Mouse (Mus musculus): ENCODE measurements around the gene Grm4. TPM values are rescaled to one million over a fixed set of nuclear protein-coding genes. Genes with fewer than 3 reads are reported as not detected.

Gene Grm4
- polyA plus RNA-seq, 2 experiments: 0.01 TPM; not detected in 1

GRCm38 (mm10) chr17:27511125-27511735 lies 10.0 kb downstream of the Grm4 start:
- 59% methylated on average over 7 of the region's 7 CpGs for WGBS (ENCODE audit: insufficient replicate concordance)
- no peak overlapping the region for H3K27ac ChIP-seq
- TF ChIP-seq EP300 (IDR thresholded peaks at IDR 0.05; ENCODE audit: low read depth) (no peak), CTCF (IDR thresholded peaks at IDR 0.05; ENCODE audit: low read depth) (no peak)
- H3K9me3 ChIP-seq (ENCODE audit: control insufficient read depth, low read length): no peaks in the 10 kb centered on the region
- H3K27me3 ChIP-seq (ENCODE audit: control insufficient read depth, insufficient read depth, low read length): peaks cover 58% of the 10 kb centered on the region
- no peak overlapping the region for H3K9ac ChIP-seq (replicated peaks)
- no peaks in the 10 kb centered on the region for H3K4me1 ChIP-seq (replicated peaks; ENCODE audit: control insufficient read depth in 2 of 2, insufficient read depth in 2 of 2, low read length in 1 of 2)
- no peak for DNase-seq (ENCODE audit: low read depth in 3 of 3, low spot score in 3 of 3)
- H3K36me3 ChIP-seq (replicated peaks; ENCODE audit: control insufficient read depth, insufficient read depth, low read depth): no peaks in the 10 kb centered on the region
- no peak overlapping the region for H3K4me3 ChIP-seq (ENCODE audit: insufficient read depth in 1 of 2, low read depth in 2 of 2, low read length in 2 of 2)
- no peak overlapping the region for H3K4me2 ChIP-seq (ENCODE audit: low read depth)
- no peak for ATAC-seq (ENCODE audit: insufficient read depth)

- Histone ChIP-seq H3K9ac (replicated peaks) (no peak overlapping the region), H3K4me3 (ENCODE audit: insufficient read depth in 1 of 2, low read depth in 2 of 2, low read length in 2 of 2) (no peak overlapping the region), H3K27ac (no peak overlapping the region), H3K36me3 (replicated peaks; ENCODE audit: control insufficient read depth, insufficient read depth, low read depth) (no peaks in the 10 kb centered on the region), H3K4me2 (ENCODE audit: low read depth) (no peak overlapping the region), H3K9me3 (ENCODE audit: control insufficient read depth, low read length) (no peaks in the 10 kb centered on the region), H3K27me3 (ENCODE audit: control insufficient read depth, insufficient read depth, low read length) (peaks cover 52% of the 10 kb centered on the region), H3K4me1 (replicated peaks; ENCODE audit: control insufficient read depth in 2 of 2, insufficient read depth in 2 of 2, low read length in 1 of 2) (no peaks in the 10 kb centered on the region)
- ATAC-seq (ENCODE audit: insufficient read depth) (no peak), DNase-seq (ENCODE audit: low read depth in 3 of 3, low spot score in 3 of 3) (no peak)
- TF ChIP-seq CTCF (IDR thresholded peaks at IDR 0.05; ENCODE audit: low read depth): no peak
- no peak for TF ChIP-seq EP300 (IDR thresholded peaks at IDR 0.05; ENCODE audit: low read depth)
- WGBS (ENCODE audit: insufficient replicate concordance): 44% methylated on average over 9 of the region's 9 CpGs
These were observed 10.7 kb downstream of the Grm4 start for GRCm38 (mm10) chr17:27510258-27511124.

GRCm38 (mm10) chr17:27509056-27509455 lies 12.1 kb downstream of the Grm4 start:
- no peak for DNase-seq (ENCODE audit: low read depth in 3 of 3, low spot score in 3 of 3)
- Histone ChIP-seq H3K9me3 (ENCODE audit: control insufficient read depth, low read length) (no peaks in the 10 kb centered on the region), H3K36me3 (replicated peaks; ENCODE audit: control insufficient read depth, insufficient read depth, low read depth) (no peaks in the 10 kb centered on the region), H3K9ac (replicated peaks) (no peak overlapping the region), H3K4me2 (ENCODE audit: low read depth) (no peak overlapping the region), H3K4me1 (replicated peaks; ENCODE audit: control insufficient read depth in 2 of 2, insufficient read depth in 2 of 2, low read length in 1 of 2) (no peaks in the 10 kb centered on the region), H3K27ac (no peak overlapping the region), H3K27me3 (ENCODE audit: control insufficient read depth, insufficient read depth, low read length) (peaks cover 39% of the 10 kb centered on the region), H3K4me3 (ENCODE audit: insufficient read depth in 1 of 2, low read depth in 2 of 2, low read length in 2 of 2) (no peak overlapping the region)
- no peak for ATAC-seq (ENCODE audit: insufficient read depth)
- WGBS (ENCODE audit: insufficient replicate concordance): 52% methylated on average over 5 of the region's 5 CpGs
- TF ChIP-seq CTCF (IDR thresholded peaks at IDR 0.05; ENCODE audit: low read depth): no peak

GRCm38 (mm10) chr17:27508513-27508912 lies 12.7 kb downstream of the Grm4 start:
- Histone ChIP-seq H3K36me3 (replicated peaks; ENCODE audit: control insufficient read depth, insufficient read depth, low read depth) (no peaks in the 10 kb centered on the region), H3K9ac (replicated peaks) (no peak overlapping the region), H3K27ac (no peak overlapping the region), H3K4me3 (ENCODE audit: insufficient read depth in 1 of 2, low read depth in 2 of 2, low read length in 2 of 2) (no peak overlapping the region), H3K4me1 (replicated peaks; ENCODE audit: control insufficient read depth in 2 of 2, insufficient read depth in 2 of 2, low read length in 1 of 2) (no peaks in the 10 kb centered on the region), H3K4me2 (ENCODE audit: low read depth) (no peak overlapping the region), H3K27me3 (ENCODE audit: control insufficient read depth, insufficient read depth, low read length) (peaks cover 34% of the 10 kb centered on the region), H3K9me3 (ENCODE audit: control insufficient read depth, low read length) (no peaks in the 10 kb centered on the region)
- DNase-seq (ENCODE audit: low read depth in 3 of 3, low spot score in 3 of 3): no peak
- WGBS (ENCODE audit: insufficient replicate concordance): 40% methylated on average over 5 of the region's 5 CpGs
- no peak for ATAC-seq (ENCODE audit: insufficient read depth)
- TF ChIP-seq EP300 (IDR thresholded peaks at IDR 0.05; ENCODE audit: low read depth): no peak
- TF ChIP-seq CTCF (IDR thresholded peaks at IDR 0.05; ENCODE audit: low read depth): no peak

- Histone ChIP-seq H3K27ac (no peak overlapping the region), H3K9ac (replicated peaks) (no peak overlapping the region), H3K36me3 (replicated peaks; ENCODE audit: control insufficient read depth, insufficient read depth, low read depth) (no peaks in the 10 kb centered on the region), H3K27me3 (ENCODE audit: control insufficient read depth, insufficient read depth, low read length) (peaks cover 29% of the 10 kb centered on the region), H3K4me3 (ENCODE audit: insufficient read depth in 1 of 2, low read depth in 2 of 2, low read length in 2 of 2) (no peak overlapping the region), H3K9me3 (ENCODE audit: control insufficient read depth, low read length) (no peaks in the 10 kb centered on the region), H3K4me1 (replicated peaks; ENCODE audit: control insufficient read depth in 2 of 2, insufficient read depth in 2 of 2, low read length in 1 of 2) (no peaks in the 10 kb centered on the region), H3K4me2 (ENCODE audit: low read depth) (no peak overlapping the region)
- 53% methylated on average over 12 of the region's 12 CpGs for WGBS (ENCODE audit: insufficient replicate concordance)
- TF ChIP-seq EP300 (IDR thresholded peaks at IDR 0.05; ENCODE audit: low read depth) (no peak), CTCF (IDR thresholded peaks at IDR 0.05; ENCODE audit: low read depth) (no peak)
- ATAC-seq (ENCODE audit: insufficient read depth): no peak
- DNase-seq (ENCODE audit: low read depth in 3 of 3, low spot score in 3 of 3): no peak
These were observed 13.2 kb downstream of the Grm4 start for GRCm38 (mm10) chr17:27508002-27508401.

All from liver, embryonic 14.5 days (tissue).